Mouse (Mus musculus) cerebellum, adult 2 months (tissue): ENCODE data around the gene Gm9767. TPM values are rescaled to one million over a fixed set of nuclear protein-coding genes. Genes with fewer than 3 reads are reported as not detected.

ENCODE experiments used
- DNase-seq, 2 experiments: peaks; one replicate each; pipeline ENCODE4 v3.0.0; 2021
- H3K27ac ChIP-seq: fragments of 200-500 bp; 2 replicates; pipeline ENCODE4 v1.5.1; 2012; ENCODE audit warnings: low read length, control low read depth, inconsistent platforms; ENCODE audit not compliant: insufficient read depth
- H3K27me3 ChIP-seq: fragments of 200-500 bp; 2 replicates; pipeline ENCODE4 v1.6.1; 2012; ENCODE audit warnings: inconsistent platforms, mild to moderate bottlenecking, low read length, moderate library complexity; ENCODE audit not compliant: control insufficient read depth, insufficient read depth
- H3K4me1 ChIP-seq: fragments of 200-500 bp; 2 replicates; pipeline ENCODE4 v1.6.1; 2011; ENCODE audit warnings: low read length; ENCODE audit not compliant: control insufficient read depth, insufficient read depth
- H3K4me3 ChIP-seq: fragments of 200-500 bp; replicated peaks from 2 replicates; pipeline ENCODE3; 2011; ENCODE audit warnings: mild to moderate bottlenecking, low read depth, low read length, control low read depth; ENCODE audit not compliant: insufficient read depth
- CTCF ChIP-seq: fragments of 200-500 bp; IDR thresholded peaks from 2 replicates; pipeline ENCODE4 v1.5.1; 2011; ENCODE audit warnings: low read depth, mild to moderate bottlenecking, control low read depth, low read length, moderate library complexity, borderline replicate concordance; ENCODE audit not compliant: insufficient read depth
- POLR2A ChIP-seq: fragments of 200-500 bp; IDR thresholded peaks from 2 replicates; pipeline ENCODE4 v1.6.1; 2011; ENCODE audit warnings: low read length, control low read depth, borderline replicate concordance; ENCODE audit not compliant: insufficient read depth
- WGBS: fragments of 180-500 bp; shearing (Covaris S2); methylation state at CpG from one replicate; pipeline ENCODE4 v1.1.7; 2018; 5-methylcytosine and 5-hydroxymethylcytosine counted together
- polyA plus RNA-seq: library from polyadenylated mRNA; depleted of rRNA; stranded (reverse); fragments of >200 nt; gene quantifications from 2 replicates; pipeline ENCODE4 v1.2.3, GENCODE M21; 2012; rRNA removed

The Gm9767 gene
- 0.21 and 0.23 TPM in 2 replicates for polyA plus RNA-seq

- Histone ChIP-seq H3K4me3 (peak within 1 kb of the TSS; percentile 33), H3K27ac (no peak within 1 kb of the TSS), H3K27me3 (peaks cover 2% of the 10 kb centered on the region; the same call in 1 of the 2 replicates), H3K4me1 (no peaks in the 10 kb centered on the region)
- TF ChIP-seq POLR2A (no peak), CTCF (no peak)
- DNase-seq = peak in 1 of 2 experiments; percentile 13
- 2% methylated on average over 52 of the region's 52 CpGs for WGBS
These were observed at the start of gene Gm9767 for GRCm38 (mm10) chr10:26077671-26078481. Gene Gm9767 (plus strand): TSS chr10:26078255.

- 5% methylated on average over 5 of the region's 5 CpGs for WGBS
- TF ChIP-seq POLR2A (no peak), CTCF (no peak)
- peak in 1 of 2 experiments; percentile 3 for DNase-seq
- Histone ChIP-seq H3K4me1 (no peaks in the 10 kb centered on the region), H3K4me3 (no peak overlapping the region), H3K27ac (no peak overlapping the region), H3K27me3 (no peaks in the 10 kb centered on the region)
These were observed 43.1 kb upstream of the Gm9767 start for GRCm38 (mm10) chr10:26034931-26035330.

DNA sequence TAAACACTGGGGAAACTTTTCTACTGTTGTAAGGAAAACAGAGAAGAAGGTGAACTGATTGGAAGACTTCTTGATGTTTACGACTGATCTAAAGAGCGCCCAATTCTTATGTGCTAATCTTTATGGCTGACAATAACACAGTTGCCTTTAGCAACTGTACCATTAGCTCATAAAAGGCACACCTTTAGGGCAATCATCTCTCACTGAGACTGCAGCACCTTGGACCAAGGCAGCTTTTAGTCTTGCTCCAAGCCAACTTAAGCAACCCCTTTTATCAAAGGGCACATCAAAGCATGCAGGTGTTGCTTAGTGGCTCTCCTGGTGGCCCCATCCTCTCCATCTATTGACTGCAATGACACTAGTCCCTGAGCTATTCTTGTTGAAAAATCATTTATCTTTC lies 26.9 kb upstream of the Gm9767 start:
- H3K27me3 ChIP-seq = no peaks in the 10 kb centered on the region
- no peaks in the 10 kb centered on the region for H3K4me1 ChIP-seq
- no peak overlapping the region for H3K27ac ChIP-seq
- TF ChIP-seq POLR2A = no peak
- no peak for TF ChIP-seq CTCF
- DNase-seq = no peak
- H3K4me3 ChIP-seq = no peak overlapping the region
- WGBS = 100% methylated on average over 2 of the region's 2 CpGs

DNA sequence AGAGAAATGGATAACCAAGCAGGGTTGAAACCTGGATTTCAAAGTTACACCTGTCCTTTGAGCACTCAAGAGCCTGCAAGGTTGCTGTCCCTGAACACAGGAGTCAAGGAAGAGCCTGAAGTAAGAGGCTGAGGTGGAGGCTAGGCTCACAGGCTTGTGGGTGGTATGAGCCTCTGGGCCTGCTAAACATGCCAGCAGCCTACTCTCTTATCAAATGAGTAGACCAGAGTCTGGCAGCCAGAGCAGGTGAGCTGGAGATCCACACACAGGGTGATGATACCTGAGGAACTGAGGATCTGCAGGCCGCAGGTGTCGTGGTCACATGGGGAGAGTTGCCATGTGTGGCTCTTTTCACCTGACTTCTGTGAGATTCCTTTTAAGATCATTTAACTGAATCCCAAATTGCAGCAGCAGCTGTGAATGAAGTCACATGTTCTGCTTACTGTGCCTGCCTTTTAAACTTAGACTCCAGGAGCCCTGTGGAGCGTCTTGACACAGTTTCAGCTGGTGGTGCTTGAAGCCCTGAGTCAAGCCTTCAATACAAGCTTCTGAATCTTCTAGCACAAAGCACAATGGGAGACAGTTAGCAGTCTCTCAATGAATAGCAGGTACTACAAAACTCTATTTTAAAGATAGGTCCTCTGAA lies 18.3 kb upstream of the Gm9767 start:
- H3K27me3 ChIP-seq = no peaks in the 10 kb centered on the region
- no peak overlapping the region for H3K4me3 ChIP-seq
- TF ChIP-seq POLR2A (no peak), CTCF (no peak)
- no peaks in the 10 kb centered on the region for H3K4me1 ChIP-seq
- WGBS = 86% methylated on average over 3 of the region's 3 CpGs
- DNase-seq = no peak
- H3K27ac ChIP-seq = no peak overlapping the region

- Histone ChIP-seq H3K27ac (no peak overlapping the region), H3K4me3 (no peak overlapping the region), H3K4me1 (no peaks in the 10 kb centered on the region), H3K27me3 (no peaks in the 10 kb centered on the region)
- TF ChIP-seq POLR2A (no peak), CTCF (no peak)
- no peak for DNase-seq
- WGBS = 94% methylated on average over 4 of the region's 4 CpGs
These were observed 15.0 kb upstream of the Gm9767 start for GRCm38 (mm10) chr10:26063071-26063470.

DNA sequence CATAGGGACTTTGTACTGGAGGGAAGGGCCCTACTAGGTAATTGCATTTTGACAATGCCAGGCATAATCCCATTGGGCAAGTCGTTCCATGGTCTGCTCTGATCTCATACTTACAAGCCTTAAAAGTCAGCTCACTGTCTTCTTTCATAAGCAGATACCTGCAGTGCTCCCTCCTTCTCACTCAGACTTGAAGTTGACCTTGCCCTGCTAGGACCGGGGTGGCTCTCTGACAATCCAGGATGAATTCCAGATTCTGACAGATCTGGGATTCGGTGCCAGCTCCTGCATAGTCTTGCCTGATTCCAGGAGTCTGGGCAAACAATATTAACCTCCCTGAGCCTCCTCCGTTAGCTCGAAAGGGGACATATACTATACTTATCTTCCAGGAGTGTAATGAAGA lies 6.1 kb upstream of the Gm9767 start:
- Histone ChIP-seq H3K4me3 (no peak overlapping the region), H3K4me1 (no peaks in the 10 kb centered on the region), H3K27ac (no peak overlapping the region), H3K27me3 (no peaks in the 10 kb centered on the region; the same call in 1 of the 2 replicates)
- DNase-seq = no peak
- TF ChIP-seq CTCF (no peak), POLR2A (no peak)
- WGBS = 38% methylated on average over 5 of the region's 5 CpGs

- no peak overlapping the region for H3K4me3 ChIP-seq
- no peak for DNase-seq
- WGBS = 84% methylated on average over 9 of the region's 9 CpGs
- no peaks in the 10 kb centered on the region for H3K4me1 ChIP-seq
- TF ChIP-seq CTCF (no peak), POLR2A (no peak)
- peaks cover 2% of the 10 kb centered on the region; the same call in 1 of the 2 replicates for H3K27me3 ChIP-seq
- H3K27ac ChIP-seq = no peak overlapping the region
These were observed 1.1 kb upstream of the Gm9767 start for GRCm38 (mm10) chr10:26076949-26077348.
